Mouse (Mus musculus): ENCODE data around the gene Eif3c. TPM values are rescaled to one million over a fixed set of nuclear protein-coding genes. Genes with fewer than 3 reads are reported as not detected.

The Eif3c gene
- polyA plus RNA-seq, 1 experiment from 2014 or later: 175 TPM

DNA sequence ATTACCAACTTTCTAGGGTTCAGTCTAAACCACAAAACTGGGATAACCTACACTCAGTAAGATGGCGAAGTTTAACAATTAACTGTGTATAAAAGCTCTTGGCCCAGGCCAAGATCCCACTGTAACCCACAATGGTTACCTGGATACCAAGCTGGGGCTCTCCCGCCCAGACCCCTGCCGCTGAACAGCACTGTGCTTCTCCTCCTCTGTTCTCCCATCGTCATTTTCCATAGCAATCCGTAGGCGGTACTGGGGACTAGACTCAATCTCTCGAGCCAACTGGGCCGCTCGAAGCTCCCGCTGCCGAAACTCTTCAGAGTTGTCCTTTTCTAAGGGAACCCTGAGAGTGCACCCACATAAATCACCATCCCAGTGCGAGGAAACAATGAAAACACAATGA lies 68.2 kb downstream of the Eif3c start:
- Histone ChIP-seq H3K4me3 (ENCODE audit: low read depth, low read length) (no peak overlapping the region), H3K4me2 (ENCODE audit: low read depth, low read length, severe bottlenecking) (no peak overlapping the region), H3K27me3 (ENCODE audit: control insufficient read depth, insufficient read depth, low read length) (no peaks in the 10 kb centered on the region), H3K36me3 (ENCODE audit: control insufficient read depth, insufficient read depth, low read length) (peaks cover 57% of the 10 kb centered on the region), H3K27ac (ENCODE audit: low read depth, low read length) (no peak overlapping the region), H3K9me3 (ENCODE audit: control insufficient read depth, low read length) (no peaks in the 10 kb centered on the region), H3K9ac (ENCODE audit: low read length) (no peak overlapping the region), H3K4me1 (replicated peaks; ENCODE audit: control insufficient read depth, insufficient read depth, low read length) (no peaks in the 10 kb centered on the region)
- ATAC-seq (replicated peaks; ENCODE audit: low FRiP score): no peak
- 93% methylated on average over 12 of the region's 12 CpGs for WGBS
- no peak for DNase-seq (ENCODE audit: low spot score)

DNA sequence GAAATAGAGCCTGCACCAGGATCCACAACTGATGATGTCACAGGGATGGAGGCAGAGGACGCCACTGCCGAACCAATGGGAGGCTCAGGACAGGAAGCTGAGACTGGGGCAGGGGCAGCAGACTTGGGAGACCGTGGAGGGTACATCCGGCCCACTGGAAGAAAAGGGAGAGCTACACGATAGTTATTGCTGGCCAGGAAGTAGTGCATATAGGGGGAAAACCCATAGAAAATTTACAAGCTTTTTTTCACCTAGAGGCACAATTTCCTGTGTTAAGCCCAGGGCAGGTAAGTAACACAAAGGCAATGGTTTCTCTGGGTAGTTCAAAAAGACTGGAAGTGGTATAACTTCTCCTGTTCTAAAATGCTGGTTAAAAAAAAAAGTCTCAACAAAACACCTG lies 69.7 kb downstream of the Eif3c start:
- no peaks in the 10 kb centered on the region for H3K4me1 ChIP-seq (replicated peaks; ENCODE audit: control insufficient read depth, insufficient read depth, low read length)
- ATAC-seq (replicated peaks; ENCODE audit: low FRiP score): no peak
- 90% methylated on average over 5 of the region's 5 CpGs for WGBS
- no peaks in the 10 kb centered on the region for H3K9me3 ChIP-seq (ENCODE audit: control insufficient read depth, low read length)
- no peak overlapping the region; the same call in 1 of the 2 replicates for H3K9ac ChIP-seq (ENCODE audit: low read length)
- peaks cover 66% of the 10 kb centered on the region for H3K36me3 ChIP-seq (ENCODE audit: control insufficient read depth, insufficient read depth, low read length)
- no peak for DNase-seq (ENCODE audit: low spot score)
- H3K4me2 ChIP-seq (ENCODE audit: low read depth, low read length, severe bottlenecking): no peak overlapping the region
- H3K4me3 ChIP-seq (ENCODE audit: low read depth, low read length): no peak overlapping the region
- no peak overlapping the region for H3K27ac ChIP-seq (ENCODE audit: low read depth, low read length)
- H3K27me3 ChIP-seq (ENCODE audit: control insufficient read depth, insufficient read depth, low read length): no peaks in the 10 kb centered on the region

Small RNA genes within 50 kb of the gene (microRNA-seq; reads per million reads assigned to microRNA genes)
- gene Mir7059 (ENCODE audit: insufficient number of aligned reads): 3.4 reads per million

Other genes starting within 250 kb of the Eif3c start
- 2.2 and 2.5 TPM in 2 replicates for gene Lat, start 196.8 kb downstream of the Eif3c start, polyA plus RNA-seq (2014; fragmentation: Nextera tagmentation; extraction: Ambion mirVana)
- gene Spns1, start 189.0 kb downstream of the Eif3c start, polyA plus RNA-seq (2014; fragmentation: Nextera tagmentation; extraction: Ambion mirVana): 52.4 and 53.9 TPM in 2 replicates
- gene Nfatc2ip, start 169.7 kb downstream of the Eif3c start, polyA plus RNA-seq (2014; fragmentation: Nextera tagmentation; extraction: Ambion mirVana): 3.6 and 4.5 TPM in 2 replicates
- gene Cd19, start 151.5 kb downstream of the Eif3c start, polyA plus RNA-seq (2014; fragmentation: Nextera tagmentation; extraction: Ambion mirVana): not detected in 2 replicates
- gene Rabep2, start 137.7 kb downstream of the Eif3c start, polyA plus RNA-seq (2014; fragmentation: Nextera tagmentation; extraction: Ambion mirVana): 23.4 and 24.8 TPM in 2 replicates
- gene Atp2a1, start 103.3 kb downstream of the Eif3c start, polyA plus RNA-seq (2014; fragmentation: Nextera tagmentation; extraction: Ambion mirVana): not detected in 2 replicates
- gene Sh2b1, start 91.0 kb downstream of the Eif3c start, polyA plus RNA-seq (2014; fragmentation: Nextera tagmentation; extraction: Ambion mirVana): 53.5 and 55.6 TPM in 2 replicates
- gene Tufm, start 79.0 kb downstream of the Eif3c start, polyA plus RNA-seq (2014; fragmentation: Nextera tagmentation; extraction: Ambion mirVana): 138 and 160 TPM in 2 replicates
- 81.4 and 81.8 TPM in 2 replicates for gene Atxn2l, start 63.0 kb downstream of the Eif3c start, polyA plus RNA-seq (2014; fragmentation: Nextera tagmentation; extraction: Ambion mirVana)
- gene Apobr, start 18.5 kb upstream of the Eif3c start, polyA plus RNA-seq (2014; fragmentation: Nextera tagmentation; extraction: Ambion mirVana): 0.69 and 0.77 TPM in 2 replicates
- 22.8 and 23.0 TPM in 2 replicates for gene Cln3, start 19.4 kb upstream of the Eif3c start, polyA plus RNA-seq (2014; fragmentation: Nextera tagmentation; extraction: Ambion mirVana)
- not detected in 2 replicates for gene Il27, start 28.5 kb upstream of the Eif3c start, polyA plus RNA-seq (2014; fragmentation: Nextera tagmentation; extraction: Ambion mirVana)
- gene Nupr1, start 64.5 kb upstream of the Eif3c start, polyA plus RNA-seq (2014; fragmentation: Nextera tagmentation; extraction: Ambion mirVana): 1.6 and 3.2 TPM in 2 replicates
- 53.6 and 72.3 TPM in 2 replicates for gene Sgf29, start 82.9 kb upstream of the Eif3c start, polyA plus RNA-seq (2014; fragmentation: Nextera tagmentation; extraction: Ambion mirVana)
- 0.21 and 0.52 TPM in 2 replicates for gene Sult1a1, start 110.0 kb upstream of the Eif3c start, polyA plus RNA-seq (2014; fragmentation: Nextera tagmentation; extraction: Ambion mirVana)
- gene Bola2, start 129.0 kb upstream of the Eif3c start, polyA plus RNA-seq (2014; fragmentation: Nextera tagmentation; extraction: Ambion mirVana): 162 and 167 TPM in 2 replicates
- 11.2 and 13.1 TPM in 2 replicates for gene Slx1b, start 129.4 kb upstream of the Eif3c start, polyA plus RNA-seq (2014; fragmentation: Nextera tagmentation; extraction: Ambion mirVana)
- gene Coro1a, start 141.4 kb upstream of the Eif3c start, polyA plus RNA-seq (2014; fragmentation: Nextera tagmentation; extraction: Ambion mirVana): 39.0 and 45.8 TPM in 2 replicates
- 40.1 and 50.6 TPM in 2 replicates for gene Mapk3, start 193.2 kb upstream of the Eif3c start, polyA plus RNA-seq (2014; fragmentation: Nextera tagmentation; extraction: Ambion mirVana)
- gene Gdpd3, start 199.9 kb upstream of the Eif3c start, polyA plus RNA-seq (2014; fragmentation: Nextera tagmentation; extraction: Ambion mirVana): 1.5 and 1.9 TPM in 2 replicates
- 63.9 and 80.5 TPM in 2 replicates for gene Ypel3, start 210.5 kb upstream of the Eif3c start, polyA plus RNA-seq (2014; fragmentation: Nextera tagmentation; extraction: Ambion mirVana)
- gene Tbx6, start 215.1 kb upstream of the Eif3c start, polyA plus RNA-seq (2014; fragmentation: Nextera tagmentation; extraction: Ambion mirVana): 0.28 and 0.61 TPM in 2 replicates
- gene Ppp4c, start 226.1 kb upstream of the Eif3c start, polyA plus RNA-seq (2014; fragmentation: Nextera tagmentation; extraction: Ambion mirVana): 348 and 392 TPM in 2 replicates
- gene Fam57b, start 231.3 kb upstream of the Eif3c start, polyA plus RNA-seq (2014; fragmentation: Nextera tagmentation; extraction: Ambion mirVana): 10.2 and 10.6 TPM in 2 replicates